Mouse (Mus musculus): ENCODE measurements around the gene Ovol3. TPM values are rescaled to one million over a fixed set of nuclear protein-coding genes. Genes with fewer than 3 reads are reported as not detected.
"Not testable (repeated sequence)": the region's sequence is repeated elsewhere in the genome, so short reads cannot be mapped to it uniquely, and the experiment has no call there.

Ovol3 gene
- polyA plus RNA-seq, 1 experiment from 2014 or later, result not detected

DNA sequence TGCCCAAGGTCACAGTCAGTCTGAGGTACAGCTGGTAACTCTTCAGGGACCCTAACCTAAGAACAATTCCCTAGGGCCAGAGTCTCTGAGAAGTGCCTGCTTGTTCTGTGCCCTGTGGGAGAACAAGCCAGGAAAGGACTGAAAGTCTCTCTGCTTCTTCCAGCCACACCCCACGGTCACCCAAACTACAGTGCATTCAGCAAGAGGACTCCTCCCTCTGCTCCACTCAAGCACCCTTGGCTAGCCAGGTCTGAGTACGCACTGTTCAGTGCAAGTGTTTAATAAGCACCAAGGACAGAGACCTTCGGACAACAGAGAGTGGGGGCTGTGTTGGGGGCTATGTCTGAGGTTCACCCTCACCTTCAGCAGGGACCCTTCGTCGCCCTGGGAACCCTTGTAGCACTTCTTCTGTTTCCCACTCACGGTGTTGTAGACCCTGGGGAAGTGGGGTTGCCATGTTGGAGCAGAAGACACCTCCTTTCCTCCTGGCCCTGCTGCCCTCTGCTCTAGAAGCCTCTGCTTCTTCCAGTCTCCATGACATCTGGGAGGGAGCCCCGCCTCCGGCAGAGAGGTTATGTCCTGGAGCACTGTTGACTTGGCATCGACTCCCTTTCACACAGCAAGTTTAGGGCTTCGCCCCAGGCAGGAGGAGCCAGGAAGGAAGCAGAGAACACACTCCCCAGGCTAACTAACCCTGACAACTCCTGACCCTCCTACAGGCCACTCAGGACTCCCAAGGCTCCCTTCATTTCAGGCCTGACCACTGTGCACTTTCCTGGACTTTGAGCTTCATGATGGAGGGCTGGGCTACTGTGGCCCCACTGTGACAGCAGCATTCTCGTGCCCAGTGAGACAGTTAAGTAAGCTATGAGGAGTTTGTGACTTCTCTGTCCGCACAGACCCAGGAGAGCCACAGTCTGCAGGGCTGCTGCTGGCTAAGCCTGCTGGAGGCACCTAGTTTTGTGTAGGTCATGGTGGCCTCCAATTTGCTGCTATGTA is 16.7 kb upstream of the Ovol3 start:
- H3K27me3 ChIP-seq (ENCODE audit: insufficient read depth, poor library complexity, severe bottlenecking), result no peaks in the 10 kb centered on the region
- no peak for DNase-seq (ENCODE audit: low spot score)
- no peaks in the 10 kb centered on the region for H3K9me3 ChIP-seq
- WGBS, result 89% methylated on average over 12 of the region's 12 CpGs
- H3K4me1 ChIP-seq (replicated peaks), result no peaks in the 10 kb centered on the region
- no peak overlapping the region for H3K4me3 ChIP-seq
- no peak overlapping the region for H3K27ac ChIP-seq
- peaks cover 88% of the 10 kb centered on the region for H3K36me3 ChIP-seq

DNA sequence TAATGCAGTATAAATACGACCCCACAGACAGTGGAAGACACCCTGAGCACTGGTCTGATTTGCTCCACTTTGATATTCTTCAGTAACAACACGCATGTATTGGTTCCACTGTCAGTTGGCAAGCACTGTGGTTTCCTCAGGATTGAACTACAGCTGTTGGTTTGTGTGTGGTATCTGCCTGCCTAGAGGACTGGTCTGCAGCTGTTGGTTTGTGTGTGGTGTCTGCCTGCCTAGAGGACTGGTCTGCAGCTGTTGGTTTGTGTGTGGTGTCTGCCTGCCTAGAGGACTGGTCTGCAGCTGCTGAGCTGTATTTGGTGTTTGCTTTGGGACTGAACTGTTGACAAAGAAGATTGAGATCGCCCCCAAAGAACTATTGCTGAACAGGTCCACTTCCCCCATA is 1.8 kb upstream of the Ovol3 start:
- WGBS, result 89% methylated on average over 3 of the region's 3 CpGs
- H3K9me3 ChIP-seq; H3K27ac ChIP-seq; H3K27me3 ChIP-seq (ENCODE audit: insufficient read depth, poor library complexity, severe bottlenecking); DNase-seq (ENCODE audit: low spot score); H3K4me3 ChIP-seq: not testable (repeated sequence)
- Histone ChIP-seq H3K36me3 (peaks cover 59% of the 10 kb centered on the region), H3K4me1 (replicated peaks) (peaks cover 15% of the 10 kb centered on the region)

DNA sequence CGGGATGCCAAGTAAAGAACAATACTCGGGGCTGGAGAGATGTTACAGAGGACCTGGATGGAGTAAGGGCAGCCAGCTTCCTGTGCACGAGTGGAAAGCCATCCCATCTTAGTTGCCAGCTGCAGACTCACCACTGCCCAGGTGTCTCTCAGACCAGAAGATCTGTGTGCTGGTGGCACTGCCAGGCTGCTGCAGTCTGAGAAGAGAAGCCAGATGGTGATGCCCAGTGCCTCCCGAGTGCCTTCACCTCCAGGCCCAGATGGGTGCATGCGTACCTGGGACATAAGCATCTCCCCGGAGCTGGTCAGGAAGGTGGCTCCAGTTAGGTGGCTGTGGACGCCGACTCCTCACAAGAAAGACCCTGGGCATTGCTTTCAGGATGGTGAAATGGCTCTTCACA is 434 bp downstream of the Ovol3 start:
- H3K4me3 ChIP-seq, result no peak overlapping the region
- H3K4me1 ChIP-seq (replicated peaks), result peaks cover 25% of the 10 kb centered on the region
- 93% methylated on average over 8 of the region's 8 CpGs for WGBS
- no peaks in the 10 kb centered on the region for H3K27me3 ChIP-seq (ENCODE audit: insufficient read depth, poor library complexity, severe bottlenecking)
- H3K9me3 ChIP-seq, result no peaks in the 10 kb centered on the region
- DNase-seq (ENCODE audit: low spot score), result no peak
- H3K36me3 ChIP-seq, result peaks cover 37% of the 10 kb centered on the region
- no peak overlapping the region for H3K27ac ChIP-seq

DNA sequence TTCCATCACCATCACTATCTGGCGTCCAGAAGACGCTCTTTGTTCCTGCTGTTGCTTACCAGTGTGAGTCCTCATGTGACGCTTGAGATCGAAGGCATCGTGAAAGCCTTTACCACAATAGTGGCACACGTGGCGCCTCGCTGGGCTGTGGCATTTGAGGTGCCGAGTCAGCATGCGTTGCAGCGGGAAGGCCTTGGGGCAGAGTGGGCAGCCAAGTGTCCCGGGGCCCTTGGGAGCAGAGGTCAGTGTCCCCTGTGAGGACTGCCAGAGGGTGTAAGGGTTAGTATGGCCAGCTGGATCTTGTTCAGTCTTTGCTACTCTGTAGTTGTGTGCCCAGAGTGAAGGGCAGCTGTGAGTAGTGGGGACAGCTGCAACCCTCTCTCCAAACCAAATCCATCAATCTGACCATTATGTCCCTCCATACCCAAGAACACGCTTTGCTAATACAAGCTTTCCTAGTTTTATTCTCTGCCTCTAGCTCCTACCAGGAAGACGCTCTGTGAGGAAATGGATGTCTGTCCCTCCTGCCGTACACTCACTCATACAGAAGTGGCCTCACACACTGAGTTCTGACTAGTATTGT is 1.2 kb downstream of the Ovol3 start:
- Histone ChIP-seq H3K36me3 (peaks cover 36% of the 10 kb centered on the region), H3K4me3 (no peak overlapping the region), H3K4me1 (replicated peaks) (peaks cover 25% of the 10 kb centered on the region), H3K9me3 (no peaks in the 10 kb centered on the region), H3K27me3 (ENCODE audit: insufficient read depth, poor library complexity, severe bottlenecking) (no peaks in the 10 kb centered on the region), H3K27ac (no peak overlapping the region)
- WGBS, result 94% methylated on average over 15 of the region's 15 CpGs
- no peak for DNase-seq (ENCODE audit: low spot score)

- Histone ChIP-seq H3K4me1 (replicated peaks) (peaks cover 25% of the 10 kb centered on the region), H3K4me3 (peak overlapping the region; percentile 79), H3K27me3 (ENCODE audit: insufficient read depth, poor library complexity, severe bottlenecking) (no peaks in the 10 kb centered on the region), H3K9me3 (no peaks in the 10 kb centered on the region), H3K36me3 (peaks cover 40% of the 10 kb centered on the region), H3K27ac (no peak overlapping the region)
- no peak for DNase-seq (ENCODE audit: low spot score)
- WGBS, result 90% methylated on average over 20 of the region's 20 CpGs
Measured at GRCm38 (mm10) chr7:30233387-30233786, 2.1 kb downstream of the Ovol3 start.

GRCm38 (mm10) chr7:30232631-30233148 is 2.8 kb downstream of the Ovol3 start:
- peaks cover 25% of the 10 kb centered on the region for H3K4me1 ChIP-seq (replicated peaks)
- no peaks in the 10 kb centered on the region for H3K27me3 ChIP-seq (ENCODE audit: insufficient read depth, poor library complexity, severe bottlenecking)
- peaks cover 47% of the 10 kb centered on the region for H3K36me3 ChIP-seq
- DNase-seq (ENCODE audit: low spot score), result peak; percentile 67
- H3K27ac ChIP-seq, result peak overlapping the region; percentile 95
- H3K9me3 ChIP-seq, result no peaks in the 10 kb centered on the region
- 5% methylated on average over 24 of the region's 24 CpGs for WGBS
- H3K4me3 ChIP-seq, result peak overlapping the region; percentile 79

GRCm38 (mm10) chr7:30231669-30232454 is 3.7 kb downstream of the Ovol3 start, which contains the start of the genes Polr2i and Tbcb:
TSS of gene Polr2i (plus strand) at chr7:30231948.
TSS of gene Tbcb (minus strand) at chr7:30232272.
- peak within 1 kb of the TSS; percentile 95 for H3K27ac ChIP-seq
- peaks cover 55% of the 10 kb centered on the region for H3K36me3 ChIP-seq
- DNase-seq (ENCODE audit: low spot score), result peak; percentile 97
- H3K27me3 ChIP-seq (ENCODE audit: insufficient read depth, poor library complexity, severe bottlenecking), result no peaks in the 10 kb centered on the region
- peaks cover 25% of the 10 kb centered on the region for H3K4me1 ChIP-seq (replicated peaks)
- under 1% methylated on average over 67 of the region's 67 CpGs for WGBS
- peak within 1 kb of the TSS; percentile 79 for H3K4me3 ChIP-seq
- H3K9me3 ChIP-seq, result no peaks in the 10 kb centered on the region

GRCm38 (mm10) chr7:30231328-30231668 is 4.2 kb downstream of the Ovol3 start:
- H3K4me3 ChIP-seq, result peak overlapping the region; percentile 79
- H3K27ac ChIP-seq, result peak overlapping the region; percentile 95
- under 1% methylated on average over 16 of the region's 16 CpGs for WGBS
- H3K4me1 ChIP-seq (replicated peaks), result peaks cover 25% of the 10 kb centered on the region
- no peaks in the 10 kb centered on the region for H3K9me3 ChIP-seq
- H3K36me3 ChIP-seq, result peaks cover 61% of the 10 kb centered on the region
- no peak for DNase-seq (ENCODE audit: low spot score)
- no peaks in the 10 kb centered on the region for H3K27me3 ChIP-seq (ENCODE audit: insufficient read depth, poor library complexity, severe bottlenecking)

- Histone ChIP-seq H3K4me1 (replicated peaks) (peaks cover 9% of the 10 kb centered on the region), H3K27ac (no peak overlapping the region), H3K27me3 (ENCODE audit: insufficient read depth, poor library complexity, severe bottlenecking) (no peaks in the 10 kb centered on the region), H3K9me3 (no peaks in the 10 kb centered on the region), H3K4me3 (no peak overlapping the region), H3K36me3 (peaks cover 70% of the 10 kb centered on the region)
- WGBS, result 90% methylated on average over 12 of the region's 12 CpGs
- no peak for DNase-seq (ENCODE audit: low spot score)
Measured at GRCm38 (mm10) chr7:30224206-30224605, 11.3 kb downstream of the Ovol3 start.

GRCm38 (mm10) chr7:30222205-30222604 is 13.3 kb downstream of the Ovol3 start:
- Histone ChIP-seq H3K9me3 (no peaks in the 10 kb centered on the region), H3K27me3 (ENCODE audit: insufficient read depth, poor library complexity, severe bottlenecking) (no peaks in the 10 kb centered on the region), H3K27ac (no peak overlapping the region), H3K4me3 (no peak overlapping the region), H3K4me1 (replicated peaks) (peaks cover 13% of the 10 kb centered on the region), H3K36me3 (peaks cover 53% of the 10 kb centered on the region)
- WGBS, result 93% methylated on average over 5 of the region's 5 CpGs
- no peak for DNase-seq (ENCODE audit: low spot score)

DNA sequence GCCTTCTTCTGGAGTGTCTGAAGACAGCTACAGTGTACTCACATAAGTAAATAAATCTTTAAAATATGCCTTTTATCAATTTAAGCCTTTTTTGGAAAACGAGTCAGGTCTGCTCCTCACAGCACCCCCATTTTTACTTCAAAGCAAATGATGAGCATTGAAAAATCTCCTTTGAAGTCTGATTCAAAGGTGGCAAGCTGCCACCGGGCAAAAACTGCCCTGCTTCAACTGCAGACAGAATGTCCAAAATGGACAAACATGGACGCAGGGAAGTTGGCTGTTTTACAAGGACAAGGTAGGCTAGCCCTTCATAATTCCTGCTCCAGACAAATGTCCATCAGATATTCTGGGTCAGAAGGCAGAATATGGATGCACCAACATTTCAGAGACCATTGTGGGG is 14.1 kb downstream of the Ovol3 start:
- DNase-seq (ENCODE audit: low spot score), result no peak
- Histone ChIP-seq H3K9me3 (no peaks in the 10 kb centered on the region), H3K27me3 (ENCODE audit: insufficient read depth, poor library complexity, severe bottlenecking) (no peaks in the 10 kb centered on the region), H3K4me1 (replicated peaks) (peaks cover 13% of the 10 kb centered on the region), H3K36me3 (peaks cover 45% of the 10 kb centered on the region), H3K27ac (no peak overlapping the region), H3K4me3 (no peak overlapping the region)
- 91% methylated on average over 3 of the region's 3 CpGs for WGBS

DNA sequence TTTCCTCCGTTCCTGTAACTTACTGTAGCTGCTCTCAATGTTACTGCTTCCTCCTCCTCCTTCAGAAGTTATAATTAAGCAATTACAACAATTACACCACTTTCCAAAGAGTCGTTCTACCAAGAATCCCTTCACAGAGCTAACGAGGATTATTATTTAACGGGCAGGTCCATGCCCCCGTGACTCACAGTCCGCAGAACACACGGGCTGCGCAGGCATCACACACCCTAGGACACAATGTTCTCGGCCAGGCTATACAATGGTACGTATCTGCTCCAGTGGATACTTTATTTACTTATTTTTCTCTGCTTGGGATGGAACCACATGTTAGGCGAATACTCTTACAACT is 15.5 kb downstream of the Ovol3 start:
- Histone ChIP-seq H3K9me3 (no peaks in the 10 kb centered on the region), H3K4me3 (peak overlapping the region; percentile 58), H3K4me1 (replicated peaks) (peaks cover 13% of the 10 kb centered on the region), H3K27me3 (ENCODE audit: insufficient read depth, poor library complexity, severe bottlenecking) (no peaks in the 10 kb centered on the region), H3K36me3 (peaks cover 31% of the 10 kb centered on the region), H3K27ac (peak overlapping the region; percentile 83)
- WGBS, result 27% methylated on average over 11 of the region's 11 CpGs
- no peak for DNase-seq (ENCODE audit: low spot score)

All from hindbrain, embryonic 10.5 days (tissue).